Mouse (Mus musculus): ENCODE results near the gene Rps5. TPM values are rescaled to one million over a fixed set of nuclear protein-coding genes. Genes with fewer than 3 reads are reported as not detected.
"Not testable (repeated sequence)": the region's sequence is repeated elsewhere in the genome, so short reads cannot be mapped to it uniquely, and the experiment has no call there.

The Rps5 gene
- total RNA-seq, 2 experiments from 2014 or later, result 374 to 377 TPM

GRCm38 (mm10) chr7:12933615-12934140, 11.6 kb downstream of the Rps5 start:
- Histone ChIP-seq H3K4me3 (no peak overlapping the region), H3K27ac (no peak overlapping the region)
- no peak for DNase-seq (ENCODE audit: extremely low spot score in 1 of 2, low spot score in 2 of 2)
- intact Hi-C loops (cut with DNase I), result no loop called here
- no peak for TF ChIP-seq CTCF (IDR thresholded peaks at IDR 0.05)

- Histone ChIP-seq H3K4me3 (no peak overlapping the region), H3K27ac (no peak overlapping the region)
- no peak for DNase-seq (ENCODE audit: extremely low spot score in 1 of 2, low spot score in 2 of 2)
- intact Hi-C loops (cut with DNase I), result no loop called here
- TF ChIP-seq CTCF (IDR thresholded peaks at IDR 0.05), result no peak
Observed at GRCm38 (mm10) chr7:12934808-12935207, 12.7 kb downstream of the Rps5 start.

GRCm38 (mm10) chr7:12937254-12937803, 15.2 kb downstream of the Rps5 start:
- intact Hi-C loops (cut with DNase I); H3K4me3 ChIP-seq; DNase-seq (ENCODE audit: extremely low spot score in 1 of 2, low spot score in 2 of 2); H3K27ac ChIP-seq: not testable (repeated sequence)

GRCm38 (mm10) chr7:12940599-12940998, 18.5 kb downstream of the Rps5 start:
- no peak for DNase-seq (ENCODE audit: extremely low spot score in 1 of 2, low spot score in 2 of 2)
- Histone ChIP-seq H3K4me3 (no peak overlapping the region), H3K27ac (no peak overlapping the region)
- TF ChIP-seq CTCF (IDR thresholded peaks at IDR 0.05), result no peak
- intact Hi-C loops (cut with DNase I), result no loop called here

GRCm38 (mm10) chr7:12943488-12943887, 21.4 kb downstream of the Rps5 start:
- Histone ChIP-seq H3K4me3 (no peak overlapping the region), H3K27ac (no peak overlapping the region)
- DNase-seq (ENCODE audit: extremely low spot score in 1 of 2, low spot score in 2 of 2), result no peak
- TF ChIP-seq CTCF (IDR thresholded peaks at IDR 0.05), result peak; percentile 33
- intact Hi-C loops (cut with DNase I), result no loop called here

- Histone ChIP-seq H3K27ac (peak overlapping the region; percentile 77), H3K4me3 (peak overlapping the region; percentile 78)
- DNase-seq (ENCODE audit: extremely low spot score in 1 of 2, low spot score in 2 of 2), result peak; percentile 93 to 95
- intact Hi-C loops (cut with DNase I), result loop anchor here (2.0 kb wide), 2 partner anchors 16 to 68 kb away; partner anchors contain the start of genes Zfp128 and Zfp324
- no peak; the same call in 1 of the 2 replicates for TF ChIP-seq CTCF (IDR thresholded peaks at IDR 0.05)
Observed at GRCm38 (mm10) chr7:12949032-12949871, 27.2 kb downstream of the Rps5 start.

GRCm38 (mm10) chr7:12949872-12950229, 27.8 kb downstream of the Rps5 start:
- DNase-seq (ENCODE audit: extremely low spot score in 1 of 2, low spot score in 2 of 2), result no peak
- no peak for TF ChIP-seq CTCF (IDR thresholded peaks at IDR 0.05)
- intact Hi-C loops (cut with DNase I), result loop anchor here (2.0 kb wide), 2 partner anchors 15 to 69 kb away; partner anchors contain the start of genes Zfp128 and Zfp324
- Histone ChIP-seq H3K27ac (peak overlapping the region; percentile 44), H3K4me3 (peak overlapping the region; percentile 78)

GRCm38 (mm10) chr7:12954896-12955295, 32.8 kb downstream of the Rps5 start:
- H3K27ac ChIP-seq, result no peak overlapping the region
- peak; percentile 7; the same call in 1 of the 2 replicates for TF ChIP-seq CTCF (IDR thresholded peaks at IDR 0.05)
- no peak overlapping the region for H3K4me3 ChIP-seq
- DNase-seq (ENCODE audit: extremely low spot score in 1 of 2, low spot score in 2 of 2), result no peak
- intact Hi-C loops (cut with DNase I), result no loop called here

GRCm38 (mm10) chr7:12957511-12957910, 35.4 kb downstream of the Rps5 start:
- intact Hi-C loops (cut with DNase I), result no loop called here

GRCm38 (mm10) chr7:12958948-12959347, 36.9 kb downstream of the Rps5 start:
- no peak overlapping the region for H3K4me3 ChIP-seq
- intact Hi-C loops (cut with DNase I), result no loop called here
- no peak overlapping the region for H3K27ac ChIP-seq
- DNase-seq (ENCODE audit: extremely low spot score in 1 of 2, low spot score in 2 of 2), result no peak
- TF ChIP-seq CTCF (IDR thresholded peaks at IDR 0.05), result no peak

More at GRCm38 (mm10) chr7:12957511-12957910, 35.4 kb downstream of the Rps5 start:
- Histone ChIP-seq H3K4me3 (no peak overlapping the region), H3K27ac (no peak overlapping the region)
- DNase-seq (ENCODE audit: extremely low spot score in 1 of 2, low spot score in 2 of 2), result no peak
- TF ChIP-seq CTCF (IDR thresholded peaks at IDR 0.05), result no peak

GRCm38 (mm10) chr7:12959718-12960117, 37.6 kb downstream of the Rps5 start:
- no peak overlapping the region for H3K4me3 ChIP-seq
- no peak overlapping the region for H3K27ac ChIP-seq
- no peak for DNase-seq (ENCODE audit: extremely low spot score in 1 of 2, low spot score in 2 of 2)
- intact Hi-C loops (cut with DNase I), result no loop called here
- no peak for TF ChIP-seq CTCF (IDR thresholded peaks at IDR 0.05)

- intact Hi-C loops (cut with DNase I), result no loop called here
- Histone ChIP-seq H3K27ac (peak overlapping the region; percentile 80), H3K4me3 (peak overlapping the region; percentile 50)
- peak; percentile 38 to 52 for DNase-seq (ENCODE audit: extremely low spot score in 1 of 2, low spot score in 2 of 2)
- TF ChIP-seq CTCF (IDR thresholded peaks at IDR 0.05), result no peak
Observed at GRCm38 (mm10) chr7:12961511-12962141, 39.5 kb downstream of the Rps5 start.

Data from left cerebral cortex, adult 2 months (tissue).